Mouse (Mus musculus): ENCODE measurements around the gene Olfr282. TPM values are rescaled to one million over a fixed set of nuclear protein-coding genes. Genes with fewer than 3 reads are reported as not detected.

Olfr282 gene
- polyA plus RNA-seq, 1 experiment from 2014 or later, result not detected

- H3K9me3 ChIP-seq, result no peaks in the 10 kb centered on the region
- WGBS, result 70% methylated on average over 7 of the region's 7 CpGs
Measured at GRCm38 (mm10) chr15:98479568-98480102, 48.6 kb downstream of the Olfr282 start.

GRCm38 (mm10) chr15:98482701-98483100 is 51.7 kb downstream of the Olfr282 start, which contains the start of gene Lalba:
TSS of gene Lalba (minus strand) at chr15:98482721.
- Histone ChIP-seq H3K27me3 (replicated peaks) (no peaks in the 10 kb centered on the region), H3K9me3 (no peaks in the 10 kb centered on the region), H3K36me3 (replicated peaks) (no peaks in the 10 kb centered on the region), H3K9ac (no peak within 1 kb of the TSS), H3K4me2 (no peak within 1 kb of the TSS), H3K27ac (no peak within 1 kb of the TSS), H3K4me1 (no peaks in the 10 kb centered on the region), H3K4me3 (no peak within 1 kb of the TSS)
- ATAC-seq (replicated peaks), result no peak
- WGBS, result 56% methylated on average over 3 of the region's 3 CpGs

More at GRCm38 (mm10) chr15:98479568-98480102, 48.6 kb downstream of the Olfr282 start:
- Histone ChIP-seq H3K9ac (no peak overlapping the region), H3K4me3 (no peak overlapping the region), H3K27me3 (replicated peaks) (no peaks in the 10 kb centered on the region), H3K36me3 (replicated peaks) (no peaks in the 10 kb centered on the region), H3K27ac (no peak overlapping the region), H3K4me1 (no peaks in the 10 kb centered on the region), H3K4me2 (no peak overlapping the region)
- no peak for ATAC-seq (replicated peaks)

- WGBS, result 75% methylated on average over 18 of the region's 18 CpGs
- no peak for ATAC-seq (replicated peaks)
- no peaks in the 10 kb centered on the region for H3K27me3 ChIP-seq (replicated peaks)
Measured at GRCm38 (mm10) chr15:98483907-98484886, 53.2 kb downstream of the Olfr282 start.

GRCm38 (mm10) chr15:98486433-98487021 is 55.5 kb downstream of the Olfr282 start:
- no peak overlapping the region for H3K9ac ChIP-seq
- H3K4me3 ChIP-seq, result no peak overlapping the region
- H3K27ac ChIP-seq, result no peak overlapping the region
- no peaks in the 10 kb centered on the region for H3K4me1 ChIP-seq
- no peaks in the 10 kb centered on the region for H3K27me3 ChIP-seq (replicated peaks)
- H3K4me2 ChIP-seq, result no peak overlapping the region
- 94% methylated on average over 8 of the region's 8 CpGs for WGBS
- no peak for ATAC-seq (replicated peaks)
- H3K9me3 ChIP-seq, result no peaks in the 10 kb centered on the region
- no peaks in the 10 kb centered on the region for H3K36me3 ChIP-seq (replicated peaks)

More at GRCm38 (mm10) chr15:98483907-98484886, 53.2 kb downstream of the Olfr282 start:
- no peaks in the 10 kb centered on the region for H3K9me3 ChIP-seq
- no peak overlapping the region for H3K4me3 ChIP-seq
- H3K9ac ChIP-seq, result no peak overlapping the region
- no peaks in the 10 kb centered on the region for H3K4me1 ChIP-seq
- H3K36me3 ChIP-seq (replicated peaks), result no peaks in the 10 kb centered on the region
- no peak overlapping the region for H3K27ac ChIP-seq
- no peak overlapping the region for H3K4me2 ChIP-seq

Other genes with a start within 250 kb of the Olfr282 start
- gene Olfr288, start 235.7 kb upstream of the Olfr282 start, polyA plus RNA-seq (2015; fragmentation: Nextera tagmentation; extraction: Ambion mirVana), result not detected in 2 replicates
- 0.08 TPM in 1 of 2 replicates, not detected in the other for gene Gm44579, start 210.2 kb upstream of the Olfr282 start, polyA plus RNA-seq (2015; fragmentation: Nextera tagmentation; extraction: Ambion mirVana)
- gene Olfr287, start 210.2 kb upstream of the Olfr282 start, polyA plus RNA-seq (2015; fragmentation: Nextera tagmentation; extraction: Ambion mirVana), result 0.22 TPM in 1 of 2 replicates, not detected in the other
- not detected in 2 replicates for gene Olfr286, start 196.8 kb upstream of the Olfr282 start, polyA plus RNA-seq (2015; fragmentation: Nextera tagmentation; extraction: Ambion mirVana)
- not detected in 2 replicates for gene H1fnt, start 173.9 kb upstream of the Olfr282 start, polyA plus RNA-seq (2015; fragmentation: Nextera tagmentation; extraction: Ambion mirVana)
- gene Zfp641, start 135.1 kb upstream of the Olfr282 start, polyA plus RNA-seq (2015; fragmentation: Nextera tagmentation; extraction: Ambion mirVana), result 12.3 and 14.1 TPM in 2 replicates
- not detected in 2 replicates for gene Olfr285, start 113.9 kb upstream of the Olfr282 start, polyA plus RNA-seq (2015; fragmentation: Nextera tagmentation; extraction: Ambion mirVana)
- not detected in 2 replicates for gene Olfr284, start 90.2 kb upstream of the Olfr282 start, polyA plus RNA-seq (2015; fragmentation: Nextera tagmentation; extraction: Ambion mirVana)
- not detected in 2 replicates for gene Olfr283, start 50.3 kb upstream of the Olfr282 start, polyA plus RNA-seq (2015; fragmentation: Nextera tagmentation; extraction: Ambion mirVana)
- 0.05 TPM in 1 of 2 replicates, not detected in the other for gene Olfr281, start 21.4 kb downstream of the Olfr282 start, polyA plus RNA-seq (2015; fragmentation: Nextera tagmentation; extraction: Ambion mirVana)
- gene OR5BS1P, start 38.7 kb downstream of the Olfr282 start, polyA plus RNA-seq (2015; fragmentation: Nextera tagmentation; extraction: Ambion mirVana), result not detected in 2 replicates
- not detected in 2 replicates for gene Lalba, start 51.5 kb downstream of the Olfr282 start, polyA plus RNA-seq (2015; fragmentation: Nextera tagmentation; extraction: Ambion mirVana)
- gene Olfr279, start 61.2 kb downstream of the Olfr282 start, polyA plus RNA-seq (2015; fragmentation: Nextera tagmentation; extraction: Ambion mirVana), result not detected in 2 replicates
- gene Kansl2, start 103.0 kb downstream of the Olfr282 start, polyA plus RNA-seq (2015; fragmentation: Nextera tagmentation; extraction: Ambion mirVana), result 124 and 128 TPM in 2 replicates
- gene Ccnt1, start 139.7 kb downstream of the Olfr282 start, polyA plus RNA-seq (2015; fragmentation: Nextera tagmentation; extraction: Ambion mirVana), result 71.7 and 72.6 TPM in 2 replicates
- gene 4930415O20Rik, start 139.8 kb downstream of the Olfr282 start, polyA plus RNA-seq (2015; fragmentation: Nextera tagmentation; extraction: Ambion mirVana), result 0.44 and 0.46 TPM in 2 replicates
- 14.0 and 15.2 TPM in 2 replicates for gene Adcy6, start 178.9 kb downstream of the Olfr282 start, polyA plus RNA-seq (2015; fragmentation: Nextera tagmentation; extraction: Ambion mirVana)
- 199 and 201 TPM in 2 replicates for gene Cacnb3, start 199.6 kb downstream of the Olfr282 start, polyA plus RNA-seq (2015; fragmentation: Nextera tagmentation; extraction: Ambion mirVana)
- gene Ddx23, start 231.7 kb downstream of the Olfr282 start, polyA plus RNA-seq (2015; fragmentation: Nextera tagmentation; extraction: Ambion mirVana), result 22.0 and 26.4 TPM in 2 replicates
- 13.2 and 13.9 TPM in 2 replicates for gene Rnd1, start 246.2 kb downstream of the Olfr282 start, polyA plus RNA-seq (2015; fragmentation: Nextera tagmentation; extraction: Ambion mirVana)